Mouse (Mus musculus) MEL (cell line): ENCODE measurements at regions not wholly inside any gene's neighbourhood (a gene's known extent, or its start where the extent isn't known, plus 50 kb on each side); places are given as distances from the start of the nearest gene placed in this dataset.

Source experiments
- DNase-seq: peaks from one replicate; pipeline ENCODE4 v3.0.0; 2011; ENCODE audit warnings: low read depth, low spot score
- H3K27ac ChIP-seq: 2 replicates; pipeline ENCODE4 v1.5.1; 2012; ENCODE audit warnings: low read depth, mild to moderate bottlenecking, control low read depth, low read length, moderate library complexity; ENCODE audit not compliant: control insufficient read depth
- H3K27me3 ChIP-seq, 2 experiments: fragments of 150-350 bp in 1 of 2; sonication (generic) in 1 of 2; 2 replicates each; pipeline ENCODE4 v1.6.1; 2012; ENCODE audit warnings: low read length in 2 of 2, mild to moderate bottlenecking in 2 of 2, improper control_type of control experiment in 1 of 2, moderate library complexity in 1 of 2; ENCODE audit not compliant: insufficient read depth in 2 of 2, control insufficient read depth in 1 of 2
- H3K36me3 ChIP-seq, 2 experiments: 2 replicates each; pipeline ENCODE4 v1.6.1; 2012 to 2014; ENCODE audit warnings: low read length in 2 of 2, improper control_type of control experiment in 1 of 2, inconsistent platforms in 1 of 2, mild to moderate bottlenecking in 1 of 2; ENCODE audit not compliant: insufficient read depth in 2 of 2, control insufficient read depth in 1 of 2
- H3K4me1 ChIP-seq, 2 experiments: fragments of 150-350 bp in 1 of 2; sonication (generic) in 1 of 2; 2 replicates each; pipeline ENCODE4 v1.6.1; 2012; ENCODE audit warnings: low read length in 2 of 2, improper control_type of control experiment in 1 of 2, mild to moderate bottlenecking in 1 of 2; ENCODE audit not compliant: insufficient read depth in 2 of 2, control insufficient read depth in 1 of 2
- H3K4me3 ChIP-seq, 2 experiments: fragments of 150-350 bp in 1 of 2; sonication (generic) in 1 of 2; 2 replicates each; pipeline ENCODE4 v1.5.1; 2012; ENCODE audit warnings: low read depth in 2 of 2, low read length in 2 of 2, mild to moderate bottlenecking in 2 of 2, moderate library complexity in 2 of 2, control low read depth in 1 of 2, improper control_type of control experiment in 1 of 2; ENCODE audit not compliant: control insufficient read depth in 1 of 2, insufficient read depth in 1 of 2
- H3K79me2 ChIP-seq: 2 replicates; pipeline ENCODE4 v1.6.1; 2012; ENCODE audit warnings: mild to moderate bottlenecking, low read length, moderate library complexity; ENCODE audit not compliant: control insufficient read depth, poor library complexity, insufficient read depth
- H3K9ac ChIP-seq: 2 replicates; pipeline ENCODE4 v1.6.1; 2012; ENCODE audit warnings: low read depth, mild to moderate bottlenecking, control low read depth, low read length, moderate library complexity; ENCODE audit not compliant: control insufficient read depth, poor library complexity, severe bottlenecking
- H3K9me3 ChIP-seq: fragments of 150-350 bp; sonication (generic); replicated peaks from 2 replicates; pipeline ENCODE4 v1.6.1; 2012; ENCODE audit warnings: mild to moderate bottlenecking, low read length, improper control_type of control experiment, moderate library complexity; ENCODE audit not compliant: insufficient read depth
- E2F4 ChIP-seq: IDR thresholded peaks from 2 replicates; pipeline ENCODE4 v1.6.1; 2011; ENCODE audit warnings: low read depth, low read length, improper control_type of control experiment, borderline replicate concordance
- ETS1 ChIP-seq: IDR thresholded peaks from 2 replicates; pipeline ENCODE4 v1.6.1; 2012; ENCODE audit warnings: low read depth, mild to moderate bottlenecking, inconsistent platforms, low read length, improper control_type of control experiment, moderate library complexity
- GABPA ChIP-seq: IDR thresholded peaks from 2 replicates; pipeline ENCODE4 v1.6.1; 2012; ENCODE audit warnings: low read depth, mild to moderate bottlenecking, inconsistent platforms, low read length, improper control_type of control experiment, moderate library complexity
- GATA1 ChIP-seq: IDR thresholded peaks from 2 replicates; pipeline ENCODE4 v1.6.1; 2011; ENCODE audit warnings: low read depth, low read length, improper control_type of control experiment
- HCFC1 ChIP-seq: IDR thresholded peaks from 2 replicates; pipeline ENCODE4 v1.6.1; 2012; ENCODE audit warnings: low read depth, mild to moderate bottlenecking, inconsistent platforms, low read length, improper control_type of control experiment, moderate library complexity
- KAT2A ChIP-seq: conservative IDR thresholded peaks from 2 replicates; pipeline ENCODE4 v1.6.1; 2012; ENCODE audit warnings: low read depth, low read length, improper control_type of control experiment, inconsistent platforms
- MAZ ChIP-seq: IDR thresholded peaks from 2 replicates; pipeline ENCODE4 v1.6.1; 2012; ENCODE audit warnings: low read depth, mild to moderate bottlenecking, inconsistent platforms, low read length, improper control_type of control experiment
- MYB ChIP-seq: IDR thresholded peaks from 2 replicates; pipeline ENCODE4 v1.6.1; 2011; ENCODE audit warnings: mild to moderate bottlenecking, low read depth, low read length, improper control_type of control experiment
- RAD21 ChIP-seq: IDR thresholded peaks from 2 replicates; pipeline ENCODE4 v1.6.1; 2011; ENCODE audit warnings: mild to moderate bottlenecking, low read depth, low read length, improper control_type of control experiment
- RCOR1 ChIP-seq: IDR thresholded peaks from 2 replicates; pipeline ENCODE4 v1.6.1; 2012; ENCODE audit warnings: low read depth, mild to moderate bottlenecking, inconsistent platforms, low read length, improper control_type of control experiment
- SIN3A ChIP-seq: IDR thresholded peaks from 2 replicates; pipeline ENCODE4 v1.6.1; 2012; ENCODE audit warnings: low read length, improper control_type of control experiment, inconsistent platforms
- TAL1 ChIP-seq: IDR thresholded peaks from 2 replicates; pipeline ENCODE4 v1.6.1; 2012; ENCODE audit warnings: mild to moderate bottlenecking, inconsistent platforms, low read length, moderate library complexity, mixed read lengths
- UBTF ChIP-seq: IDR thresholded peaks from 2 replicates; pipeline ENCODE4 v1.6.1; 2012; ENCODE audit warnings: low read depth, mild to moderate bottlenecking, inconsistent platforms, low read length, improper control_type of control experiment, moderate library complexity, borderline replicate concordance; ENCODE audit not compliant: insufficient read depth
- USF1 ChIP-seq: IDR thresholded peaks from 2 replicates; pipeline ENCODE4 v1.6.1; 2014; ENCODE audit warnings: low read depth, mild to moderate bottlenecking, inconsistent platforms, low read length, improper control_type of control experiment, moderate library complexity
- USF2 ChIP-seq, 2 experiments: IDR thresholded peaks; 2 replicates each; pipeline ENCODE4 v1.6.1; 2011 to 2012; ENCODE audit warnings: improper control_type of control experiment in 2 of 2, low read length in 2 of 2, borderline replicate concordance in 1 of 2, inconsistent platforms in 1 of 2, low read depth in 1 of 2, mild to moderate bottlenecking in 1 of 2; ENCODE audit not compliant: insufficient read depth in 1 of 2
- ZKSCAN1 ChIP-seq: IDR thresholded peaks from 2 replicates; pipeline ENCODE4 v1.6.1; 2012; ENCODE audit warnings: low read depth, mild to moderate bottlenecking, inconsistent platforms, low read length, improper control_type of control experiment, moderate library complexity
- ZNF384 ChIP-seq: IDR thresholded peaks from 2 replicates; pipeline ENCODE4 v1.6.1; 2012; ENCODE audit warnings: low read depth, mild to moderate bottlenecking, inconsistent platforms, low read length, improper control_type of control experiment

GRCm38 (mm10) chr16:78709943-78710342 is 133.4 kb upstream of the D16Ertd472e start:
- Histone ChIP-seq H3K9me3 (no peaks in the 10 kb centered on the region), H3K4me1 (no peaks in the 10 kb centered on the region), H3K36me3 (no peaks in the 10 kb centered on the region), H3K9ac (no peak overlapping the region), H3K79me2 (no peaks in the 10 kb centered on the region), H3K27ac (no peak overlapping the region), H3K27me3 (no peaks in the 10 kb centered on the region), H3K4me3 (no peak overlapping the region)
- TF ChIP-seq GABPA (no peak), UBTF (no peak), ETS1 (no peak)
- DNase-seq: no peak

GRCm38 (mm10) chr16:78707566-78707965 is 131.1 kb upstream of the D16Ertd472e start:
- Histone ChIP-seq H3K9me3 (no peaks in the 10 kb centered on the region), H3K79me2 (no peaks in the 10 kb centered on the region), H3K9ac (no peak overlapping the region), H3K36me3 (no peaks in the 10 kb centered on the region), H3K4me1 (no peaks in the 10 kb centered on the region), H3K4me3 (no peak overlapping the region), H3K27ac (no peak overlapping the region), H3K27me3 (no peaks in the 10 kb centered on the region)
- no peak for DNase-seq
- no peak for TF ChIP-seq USF2 (IDR thresholded peaks at IDR 0.05; ENCODE audit: borderline replicate concordance in 1 of 2, insufficient read depth in 1 of 2, low read depth in 1 of 2, low read length in 2 of 2)
- TF ChIP-seq HCFC1: no peak
- TF ChIP-seq USF1: no peak
- TF ChIP-seq RAD21: no peak
- no peak for TF ChIP-seq MAZ
- TF ChIP-seq RCOR1: no peak
- no peak for TF ChIP-seq E2F4
- no peak for TF ChIP-seq ZNF384
- TF ChIP-seq MYB: no peak
- no peak for TF ChIP-seq UBTF
- TF ChIP-seq SIN3A: no peak
- no peak for TF ChIP-seq TAL1
- TF ChIP-seq GABPA: no peak
- no peak for TF ChIP-seq GATA1
- TF ChIP-seq ZKSCAN1: no peak
- TF ChIP-seq KAT2A: no peak
